Comparison of ENCODE assay signal across 8 mouse cellular contexts in the genomic region with DNA sequence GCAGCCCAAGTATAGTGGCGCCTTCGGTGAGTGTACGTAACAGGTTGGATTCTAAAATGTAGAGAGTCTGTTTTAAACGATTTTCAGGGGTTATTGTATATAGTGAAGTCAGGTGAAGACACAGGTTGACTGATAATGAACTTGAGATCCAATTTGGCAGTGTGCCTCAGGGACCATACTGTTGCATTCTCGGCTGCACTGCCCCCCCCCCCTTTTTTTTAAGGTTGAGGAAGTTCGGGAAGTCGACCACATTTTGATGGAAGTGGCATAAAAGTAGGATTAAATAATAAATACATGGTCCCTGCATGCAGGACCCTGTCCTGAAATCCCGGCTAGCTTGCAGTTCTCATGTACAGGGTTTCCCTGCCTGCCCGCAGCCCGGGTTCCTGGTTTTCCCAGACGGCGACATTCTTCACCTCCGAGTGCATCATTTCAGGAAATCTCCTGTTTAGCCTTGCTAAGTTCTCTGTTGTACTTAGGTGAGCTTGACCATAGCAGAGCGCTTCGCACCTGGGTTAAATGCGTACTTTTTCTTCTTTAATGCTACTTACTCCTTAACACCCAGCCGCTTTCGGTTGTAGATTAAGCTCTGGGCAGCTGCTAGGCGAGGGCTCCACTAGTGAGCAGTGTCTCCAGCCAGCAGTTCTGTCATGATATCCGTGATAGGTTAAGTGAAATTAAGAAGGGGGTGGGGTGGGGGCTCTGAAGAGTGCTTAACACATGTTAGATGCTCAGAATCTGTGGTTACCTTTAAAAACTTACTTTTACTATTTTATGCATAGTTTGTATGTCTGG. TPM values are rescaled to one million over a fixed set of nuclear protein-coding genes. Genes with fewer than 3 reads are reported as not detected.
DNase-seq lines count a peak whose midpoint lies in the region; ATAC-seq and TF ChIP-seq lines count a peak whose summit lies in the region.

No protein-coding gene starts in this region.

- H3K9me3 ChIP-seq in embryonic facial prominence, embryonic 10.5 days: no peaks in the 10 kb centered on the region
- H3K9me3 ChIP-seq in midbrain, embryonic 15.5 days: no peaks in the 10 kb centered on the region

- peak overlapping the region; percentile 82 for H3K4me2 ChIP-seq in midbrain, embryonic 15.5 days

- no peaks in the 10 kb centered on the region for H3K36me3 ChIP-seq in testis, adult 2 months (ENCODE audit: control insufficient read depth, insufficient read depth, low read length)
- H3K36me3 ChIP-seq in embryonic facial prominence, embryonic 10.5 days (replicated peaks): peaks cover 44% of the 10 kb centered on the region
- peaks cover 10% of the 10 kb centered on the region; the same call in 1 of the 2 replicates for H3K36me3 ChIP-seq in midbrain, embryonic 15.5 days (replicated peaks)

- H3K27ac ChIP-seq in testis, adult 2 months (ENCODE audit: control insufficient read depth, insufficient read depth, low read depth, low read length): peak overlapping the region; percentile 99
- peak overlapping the region; percentile 92 for H3K27ac ChIP-seq in embryonic facial prominence, embryonic 10.5 days (replicated peaks)
- H3K27ac ChIP-seq in midbrain, embryonic 15.5 days: peak overlapping the region; percentile 48; the same call in 1 of the 2 replicates

- peak overlapping the region; percentile 84 for H3K9ac ChIP-seq in midbrain, embryonic 15.5 days

- TF ChIP-seq POLR2A in testis, adult 2 months (IDR thresholded peaks at IDR 0.05; ENCODE audit: control insufficient read depth, low read depth, low read length): no peak

- 2% methylated on average over 20 of the region's 20 CpGs for WGBS in embryonic facial prominence, embryonic 10.5 days
- WGBS in midbrain, embryonic 15.5 days: 1% methylated on average over 20 of the region's 20 CpGs

- no peak for DNase-seq in testis, postnatal 10 days (ENCODE audit: low spot score)
- DNase-seq in embryonic facial prominence, embryonic 10.5 days (ENCODE audit: low spot score): peak; percentile 60
- peak; percentile 49 for DNase-seq in induced T-regulatory cell, adult 2 months (ENCODE audit: low read depth)
- DNase-seq in spleen, postnatal 4 days (ENCODE audit: low spot score in 2 of 2): no peak
- DNase-seq in frontal cortex, postnatal 25 days (ENCODE audit: low spot score in 2 of 2): no peak
- no peak for DNase-seq in right cerebral cortex, postnatal 14 days

- H3K4me3 ChIP-seq in testis, adult 2 months (ENCODE audit: control insufficient read depth, low read depth, low read length): peak overlapping the region; percentile 100
- H3K4me3 ChIP-seq in embryonic facial prominence, embryonic 10.5 days: peak overlapping the region; percentile 78
- peak overlapping the region; percentile 94 for H3K4me3 ChIP-seq in midbrain, embryonic 15.5 days

- no peaks in the 10 kb centered on the region for H3K27me3 ChIP-seq in testis, adult 2 months (ENCODE audit: control insufficient read depth, insufficient read depth, low read length)
- H3K27me3 ChIP-seq in embryonic facial prominence, embryonic 10.5 days (replicated peaks; ENCODE audit: low read depth, poor library complexity, severe bottlenecking): no peaks in the 10 kb centered on the region
- H3K27me3 ChIP-seq in midbrain, embryonic 15.5 days (replicated peaks): no peaks in the 10 kb centered on the region

- peak; percentile 24 for ATAC-seq in midbrain, embryonic 15.5 days (replicated peaks)

- no peak for TF ChIP-seq CTCF in testis, adult 2 months (IDR thresholded peaks at IDR 0.05; ENCODE audit: control insufficient read depth, insufficient read depth, insufficient replicate concordance, low read depth, low read length)

- H3K4me1 ChIP-seq in testis, adult 2 months (ENCODE audit: control insufficient read depth, insufficient read depth, low read length): peaks cover 4% of the 10 kb centered on the region
- peaks cover 19% of the 10 kb centered on the region for H3K4me1 ChIP-seq in embryonic facial prominence, embryonic 10.5 days
- peaks cover 8% of the 10 kb centered on the region for H3K4me1 ChIP-seq in midbrain, embryonic 15.5 days

RNA-seq across cellular contexts. Expression of a gene that starts 0.7 kb away (rescaled TPM):
- polyA plus RNA-seq in testis, adult 2 months (2012; rRNA removed): 15.1 and 17.4 TPM in 2 replicates
- 37.5 and 41.8 TPM in 2 replicates for polyA plus RNA-seq in embryonic facial prominence, embryonic 10.5 days (2016; fragmentation: Nextera tagmentation; extraction: Ambion mirVana)
- polyA plus RNA-seq in midbrain, embryonic 15.5 days (2015; fragmentation: Nextera tagmentation; extraction: Ambion mirVana): 4.9 and 6.0 TPM in 2 replicates

RNA-seq across cellular contexts. Expression of a gene that starts 12.7 kb away (rescaled TPM):
- polyA plus RNA-seq in testis, adult 2 months (2012; rRNA removed): 22.8 and 26.5 TPM in 2 replicates
- 32.6 and 34.0 TPM in 2 replicates for polyA plus RNA-seq in embryonic facial prominence, embryonic 10.5 days (2016; fragmentation: Nextera tagmentation; extraction: Ambion mirVana)
- 44.9 and 46.3 TPM in 2 replicates for polyA plus RNA-seq in midbrain, embryonic 15.5 days (2015; fragmentation: Nextera tagmentation; extraction: Ambion mirVana)

RNA-seq across cellular contexts. Expression of a gene that starts 22.7 kb away (rescaled TPM):
- 144 and 152 TPM in 2 replicates for polyA plus RNA-seq in testis, adult 2 months (2012; rRNA removed)
- 302 and 311 TPM in 2 replicates for polyA plus RNA-seq in embryonic facial prominence, embryonic 10.5 days (2016; fragmentation: Nextera tagmentation; extraction: Ambion mirVana)
- 341 and 355 TPM in 2 replicates for polyA plus RNA-seq in midbrain, embryonic 15.5 days (2015; fragmentation: Nextera tagmentation; extraction: Ambion mirVana)

RNA-seq across cellular contexts. Expression of a gene that starts 47.1 kb away (rescaled TPM):
- 5.9 and 11.0 TPM in 2 replicates for polyA plus RNA-seq in testis, adult 2 months (2012; rRNA removed)
- 16.1 and 19.2 TPM in 2 replicates for polyA plus RNA-seq in embryonic facial prominence, embryonic 10.5 days (2016; fragmentation: Nextera tagmentation; extraction: Ambion mirVana)
- polyA plus RNA-seq in midbrain, embryonic 15.5 days (2015; fragmentation: Nextera tagmentation; extraction: Ambion mirVana): 161 and 170 TPM in 2 replicates

Comparison
In these comparisons a context has a peak if more than half of its experiments do, and no peak if none do; other contexts are left out.
1. H3K27ac ChIP-seq: peak in every context shown above with its lines; median percentile 99 in testis, adult 2 months; 92 in embryonic facial prominence, embryonic 10.5 days; 48 in midbrain, embryonic 15.5 days.
2. DNase-seq: peak in embryonic facial prominence, embryonic 10.5 days (single experiment) and induced T-regulatory cell, adult 2 months (single experiment); none in testis, postnatal 10 days (single experiment), spleen, postnatal 4 days (0 of 2), frontal cortex, postnatal 25 days (0 of 2) and right cerebral cortex, postnatal 14 days (single experiment).
3. Peak in every context shown above with its lines, with median percentiles within 50 percentile points of each other: H3K4me3 ChIP-seq.